Mouse (Mus musculus) adrenal gland, adult 10 weeks (tissue): ENCODE measurements around the gene Mrps17. TPM values are rescaled to one million over a fixed set of nuclear protein-coding genes. Genes with fewer than 3 reads are reported as not detected.

Source experiments
- polyA plus RNA-seq: library from polyadenylated mRNA; stranded (reverse); fragments of 350-450 nt; fragmentation: Illumina TruSeq; extraction: RNeasy Lipid Tissue Mini Kit (QIAGEN cat#74804); gene quantifications from one replicate; pipeline ENCODE4 v1.2.3, GENCODE M21; 2014; ENCODE audit warnings: low read depth, low replicate concordance

Gene Mrps17
- 79.6 TPM for polyA plus RNA-seq

DNA sequence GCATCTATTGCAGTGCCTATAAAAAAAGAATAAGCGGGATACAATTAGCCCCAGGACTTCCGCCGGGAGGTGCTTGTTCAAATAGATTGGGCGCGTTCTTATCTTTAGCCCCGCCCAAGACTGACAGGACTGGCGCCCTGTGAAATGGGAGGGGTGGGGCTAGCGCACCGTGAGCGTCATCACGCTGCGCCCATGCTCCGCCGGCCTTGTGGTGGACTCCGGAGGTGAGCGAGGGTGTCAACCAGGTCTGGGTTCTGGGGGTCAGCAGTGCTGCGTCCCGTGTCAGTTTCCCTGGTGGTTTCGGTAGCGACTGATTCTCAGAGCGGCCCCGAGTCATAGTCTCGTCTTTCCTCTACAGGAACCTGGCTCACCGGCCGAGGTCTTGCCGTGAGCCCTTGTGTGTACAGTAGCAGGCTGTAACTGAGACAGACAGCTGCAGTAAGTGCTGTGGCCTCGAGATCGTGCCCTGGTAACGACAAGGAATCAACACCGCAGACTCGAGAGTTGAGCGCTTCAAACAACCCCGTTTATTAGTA lies at the start of gene Mrps17:
Gene Mrps17, plus strand, starts transcription at position 172 of the 536 bp plus-strand sequence.

DNA sequence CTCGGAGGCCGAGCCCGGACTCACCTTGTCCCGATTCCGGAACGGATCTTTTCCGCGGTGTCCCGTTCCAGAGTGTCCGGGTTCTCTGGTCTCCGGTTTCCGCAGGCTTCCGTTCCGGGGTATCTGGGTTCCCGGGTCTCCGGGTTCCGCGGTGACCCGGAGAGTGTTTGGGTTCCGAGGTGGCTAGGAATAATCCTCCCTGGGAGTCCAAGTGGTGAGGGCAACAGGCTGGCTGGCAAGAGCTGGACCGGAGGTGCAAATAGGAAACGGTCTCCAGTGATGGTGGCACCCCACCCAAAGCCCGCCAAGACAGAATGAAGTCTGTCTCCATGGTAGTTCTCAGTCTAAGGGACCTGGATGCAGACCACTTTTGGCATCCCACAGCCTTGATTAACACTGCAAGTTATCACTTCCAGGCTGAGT lies 45.2 kb upstream of the Mrps17 start, which contains the start of gene Zfp11:
Gene Zfp11, minus strand, starts transcription at position 64 of the 423 bp plus-strand sequence.

DNA sequence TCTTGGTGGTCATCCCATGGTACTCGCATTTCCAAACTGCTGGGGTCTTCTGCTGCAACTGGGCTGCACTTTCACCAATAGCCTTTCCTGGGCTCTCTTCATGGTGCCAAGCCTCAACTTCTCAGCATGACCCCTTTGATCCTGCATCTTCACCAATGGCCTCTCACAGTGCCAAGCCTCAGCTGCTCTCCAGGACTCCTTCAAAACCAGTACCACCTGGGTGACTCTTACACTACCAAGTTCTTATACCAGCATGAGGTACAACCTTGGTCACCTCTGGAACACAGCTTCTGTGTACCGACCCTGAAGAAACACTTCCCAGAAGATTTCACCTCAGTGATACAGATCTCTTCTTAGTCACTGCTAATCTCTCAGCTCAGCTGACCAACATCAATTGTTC lies 6.9 kb upstream of the Mrps17 start, which contains the start of gene Sept14:
Gene Sept14, minus strand, starts transcription at position 101 of the 400 bp plus-strand sequence.

DNA sequence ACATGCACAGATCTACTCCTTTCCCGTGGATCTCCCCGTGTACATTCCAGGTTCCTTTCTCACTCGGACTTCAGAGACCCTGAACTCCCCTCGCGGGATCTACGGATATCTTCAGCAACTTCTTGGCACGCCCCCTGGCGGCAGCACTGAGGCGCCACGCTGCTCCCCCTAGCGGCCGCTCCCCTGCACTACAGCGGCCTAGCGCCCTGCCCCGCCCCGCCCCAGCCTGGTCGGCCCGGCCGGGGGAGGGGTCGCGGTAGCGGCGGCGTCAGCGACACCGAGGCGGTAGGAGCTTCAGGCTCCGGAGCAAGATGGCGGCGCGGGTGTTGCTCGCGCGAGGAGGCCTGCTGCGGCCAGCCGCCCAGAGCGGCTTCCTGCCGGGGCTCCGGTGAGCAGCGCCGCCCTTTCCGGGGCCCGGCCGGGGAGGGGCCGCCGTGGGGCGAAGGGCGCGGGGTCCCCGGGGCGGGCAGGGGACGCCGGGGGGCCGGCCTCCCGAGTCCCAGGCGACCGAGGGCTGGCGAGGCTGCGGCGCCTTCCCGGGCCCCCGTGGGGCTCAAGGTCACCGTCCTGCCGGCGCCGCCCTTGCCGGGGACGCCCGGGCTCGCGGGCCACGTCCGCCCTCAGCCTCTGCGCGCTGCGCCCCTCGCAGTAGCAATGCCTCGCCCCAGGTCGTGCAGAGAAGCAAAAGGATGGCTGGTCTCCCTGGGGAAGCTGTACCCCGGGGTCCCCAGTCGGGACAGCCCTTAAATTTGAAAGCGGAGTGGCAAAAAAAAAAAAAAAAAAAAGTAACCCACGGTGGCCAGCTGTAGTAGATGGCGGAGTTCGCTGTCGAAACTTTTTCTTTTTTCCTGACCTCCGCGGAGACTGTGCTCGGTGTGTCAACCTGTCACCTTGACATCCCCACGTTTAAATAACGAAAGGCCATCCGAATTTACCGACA lies 9.8 kb downstream of the Mrps17 start, which contains the start of gene Nipsnap2:
Gene Nipsnap2, plus strand, starts transcription at position 230 of the 940 bp plus-strand sequence.

Other genes starting within 250 kb of the Mrps17 start
- 34.4 TPM for gene Sfswap, start 214.3 kb upstream of the Mrps17 start, polyA plus RNA-seq
- gene Mmp17, start 131.3 kb upstream of the Mrps17 start, polyA plus RNA-seq: 0.12 TPM
- gene Zfp11, start 45.4 kb upstream of the Mrps17 start, polyA plus RNA-seq: 5.6 TPM
- not detected for gene Sept14, start 7.0 kb upstream of the Mrps17 start, polyA plus RNA-seq
- 112 TPM for gene Nipsnap2, start 9.6 kb downstream of the Mrps17 start, polyA plus RNA-seq
- gene Psph, start 72.0 kb downstream of the Mrps17 start, polyA plus RNA-seq: 6.0 TPM
- 4.7 TPM for gene Sumf2, start 131.5 kb downstream of the Mrps17 start, polyA plus RNA-seq
- gene Chchd2, start 172.0 kb downstream of the Mrps17 start, polyA plus RNA-seq: 802 TPM
- gene Zbed5, start 180.2 kb downstream of the Mrps17 start, polyA plus RNA-seq: 1.6 TPM
- gene Phkg1, start 183.1 kb downstream of the Mrps17 start, polyA plus RNA-seq: 1.7 TPM
- gene Nupr1l, start 193.0 kb downstream of the Mrps17 start, polyA plus RNA-seq: 8.9 TPM
- gene Vkorc1l1, start 226.5 kb downstream of the Mrps17 start, polyA plus RNA-seq: 67.8 TPM